Mouse (Mus musculus) stomach, postnatal 0 days (tissue): ENCODE data around the gene Dnajb14.

Experiments used
- CTCF ChIP-seq: IDR thresholded peaks from 2 replicates; pipeline ENCODE4 v1.5.1; 2016; ENCODE audit warnings: antibody characterized with exemption, low read depth, mild to moderate bottlenecking, moderate library complexity
- EP300 ChIP-seq: optimal IDR thresholded peaks from 2 replicates; pipeline ENCODE3; 2016; ENCODE audit warnings: antibody characterized with exemption

DNA sequence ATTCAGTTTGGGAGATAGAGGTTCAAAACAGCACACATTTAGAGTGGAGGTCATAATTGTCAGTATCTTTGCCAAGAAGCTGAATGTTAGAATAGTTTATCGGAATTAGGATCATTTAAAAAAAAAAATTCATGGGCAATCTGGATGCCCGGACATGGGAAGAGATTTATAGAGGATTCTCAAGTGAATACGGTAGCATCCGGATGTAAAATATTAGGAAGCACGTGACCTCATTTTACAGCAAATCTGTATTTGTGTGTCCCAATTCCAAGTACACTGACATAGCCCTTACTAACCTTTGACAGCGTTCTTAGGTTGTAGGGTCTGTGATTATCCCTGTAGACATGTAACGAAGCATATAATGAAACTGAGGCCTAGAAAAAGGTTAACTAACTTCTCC lies 51.9 kb downstream of the Dnajb14 start:
- TF ChIP-seq EP300, result no peak
- TF ChIP-seq CTCF, result no peak
